ENCODE assay signal across 27 mouse cellular contexts in genomic region chr16:21779149-21779548, GRCm38 (mm10). TPM values are rescaled to one million over a fixed set of nuclear protein-coding genes. Genes with fewer than 3 reads are reported as not detected.
A peak's percentile ranks its signal among the peaks of the same experiment; 100 is the strongest.
DNase-seq lines count a peak whose midpoint lies in the region; ATAC-seq and TF ChIP-seq lines count a peak whose summit lies in the region.
"Had no signal": no experiment of that assay in that cellular context is flagged by ENCODE, and none has a peak within 500 bp of the region (broad histone marks: within the 10 kb centered on the region; RNA-seq: fewer than 3 reads in every experiment).

No protein-coding gene starts in this region.

- TF ChIP-seq EP300 in heart, adult 2 months (IDR thresholded peaks at IDR 0.05; ENCODE audit: insufficient read depth, low read depth, low read length): no peak
- TF ChIP-seq EP300 in liver, postnatal 0 days (IDR thresholded peaks at IDR 0.05; ENCODE audit: low read depth): no peak

- WGBS in heart, adult 2 months: 56% methylated on average over 4 of the region's 4 CpGs
- WGBS in liver, postnatal 0 days (ENCODE audit: insufficient replicate concordance): 72% methylated on average over 4 of the region's 4 CpGs
- 74% methylated on average over 4 of the region's 4 CpGs for WGBS in stomach, embryonic 16.5 days

- H3K4me1 ChIP-seq in heart, adult 2 months (ENCODE audit: control insufficient read depth, insufficient read depth, low read length): no peaks in the 10 kb centered on the region
- peaks cover 8% of the 10 kb centered on the region; the same call in 1 of the 2 replicates for H3K4me1 ChIP-seq in liver, postnatal 0 days (ENCODE audit: insufficient read depth)
- peaks cover 19% of the 10 kb centered on the region for H3K4me1 ChIP-seq in brown adipose tissue, adult 24 weeks (ENCODE audit: control insufficient read depth, insufficient read depth, insufficient read length, low read length)
- H3K4me1 ChIP-seq in stomach, embryonic 16.5 days (ENCODE audit: control insufficient read depth, insufficient read depth, low read length): no peaks in the 10 kb centered on the region
- H3K4me1 ChIP-seq: forebrain, embryonic 12.5 days; hindbrain, embryonic 10.5 days; hindbrain, embryonic 15.5 days; limb, embryonic 13.5 days; lung, embryonic 15.5 days; midbrain, embryonic 12.5 days; neural tube, embryonic 13.5 days had no signal

- H3K79me2 ChIP-seq in heart, adult 2 months (replicated peaks; ENCODE audit: control insufficient read depth, insufficient read depth, low read length): no peaks in the 10 kb centered on the region

- TF ChIP-seq CTCF in heart, adult 2 months (IDR thresholded peaks at IDR 0.05): no peak
- TF ChIP-seq CTCF in liver, postnatal 0 days (IDR thresholded peaks at IDR 0.05; ENCODE audit: low read depth): no peak

- no peak for TF ChIP-seq POLR2A in heart, adult 2 months (IDR thresholded peaks at IDR 0.05; ENCODE audit: insufficient read depth, low read depth, low read length)

- no peaks in the 10 kb centered on the region for H3K9me3 ChIP-seq in liver, postnatal 0 days (ENCODE audit: low read length)
- H3K9me3 ChIP-seq in stomach, embryonic 16.5 days (replicated peaks; ENCODE audit: control insufficient read depth, low read length): no peaks in the 10 kb centered on the region
- H3K9me3 ChIP-seq: forebrain, embryonic 12.5 days; hindbrain, embryonic 10.5 days; hindbrain, embryonic 15.5 days; limb, embryonic 13.5 days; lung, embryonic 15.5 days; midbrain, embryonic 12.5 days; neural tube, embryonic 13.5 days had no signal

- intact Hi-C loops in heart, adult 2 months (cut with DNase I): loop anchor here (10.0 kb wide), 1 partner anchor 346 kb away; no protein-coding TSS in a partner anchor
- intact Hi-C loops in left cerebral cortex, postnatal 4 days (cut with DNase I): no loop called here

- no peaks in the 10 kb centered on the region for H3K27me3 ChIP-seq in heart, adult 2 months (ENCODE audit: control insufficient read depth, insufficient read depth, low read length)
- H3K27me3 ChIP-seq in liver, postnatal 0 days (ENCODE audit: insufficient read depth, low read length): no peaks in the 10 kb centered on the region
- H3K27me3 ChIP-seq in stomach, embryonic 16.5 days (ENCODE audit: control insufficient read depth, insufficient read depth, low read length): no peaks in the 10 kb centered on the region
- H3K27me3 ChIP-seq: forebrain, embryonic 12.5 days; hindbrain, embryonic 15.5 days; limb, embryonic 13.5 days; lung, embryonic 15.5 days; midbrain, embryonic 12.5 days; neural tube, embryonic 13.5 days had no signal

- peak overlapping the region; percentile 54 for H3K27ac ChIP-seq in heart, adult 2 months
- no peak overlapping the region for H3K27ac ChIP-seq in liver, postnatal 0 days (ENCODE audit: low read depth)
- peak overlapping the region; percentile 63 for H3K27ac ChIP-seq in brown adipose tissue, adult 24 weeks (replicated peaks; ENCODE audit: low read depth, low read length)
- no peak overlapping the region for H3K27ac ChIP-seq in stomach, embryonic 16.5 days (ENCODE audit: low read length)
- H3K27ac ChIP-seq: forebrain, embryonic 12.5 days; hindbrain, embryonic 15.5 days; left cerebral cortex, adult 2 months; limb, embryonic 13.5 days; liver, embryonic 14.5 days; lung, embryonic 15.5 days; midbrain, embryonic 12.5 days; neural tube, embryonic 13.5 days had no signal

- H3K36me3 ChIP-seq in heart, adult 2 months (ENCODE audit: control insufficient read depth, insufficient read depth, low read length): no peaks in the 10 kb centered on the region
- peaks cover 15% of the 10 kb centered on the region for H3K36me3 ChIP-seq in liver, postnatal 0 days (replicated peaks; ENCODE audit: insufficient read depth, low read length)
- no peaks in the 10 kb centered on the region for H3K36me3 ChIP-seq in stomach, embryonic 16.5 days (ENCODE audit: control insufficient read depth, insufficient read depth, low read length)
- H3K36me3 ChIP-seq: forebrain, embryonic 12.5 days; hindbrain, embryonic 10.5 days; hindbrain, embryonic 15.5 days; limb, embryonic 13.5 days; lung, embryonic 15.5 days; midbrain, embryonic 12.5 days; neural tube, embryonic 13.5 days had no signal

- no peak overlapping the region for H3K9ac ChIP-seq in heart, adult 2 months (ENCODE audit: low read depth, low read length)
- H3K9ac ChIP-seq in liver, postnatal 0 days (replicated peaks): no peak overlapping the region
- no peak overlapping the region for H3K9ac ChIP-seq in stomach, embryonic 16.5 days (ENCODE audit: low read length)
- H3K9ac ChIP-seq: forebrain, embryonic 12.5 days; forebrain, postnatal 0 days; hindbrain, embryonic 15.5 days; lung, embryonic 15.5 days; midbrain, embryonic 12.5 days had no signal

- H3K4me2 ChIP-seq in liver, postnatal 0 days (ENCODE audit: low read depth, low read length): no peak overlapping the region
- peak overlapping the region; percentile 14; the same call in 1 of the 2 replicates for H3K4me2 ChIP-seq in stomach, embryonic 16.5 days (ENCODE audit: low read depth, low read length)

- DNase-seq in heart, adult 2 months: no peak
- no peak for DNase-seq in heart, adult 9 months (ENCODE audit: low spot score in 2 of 2)
- DNase-seq in liver, postnatal 0 days: no peak
- no peak for DNase-seq in liver
- DNase-seq in left cerebral cortex, postnatal 4 days: no peak
- DNase-seq in left cerebral cortex, adult 18-20 months (ENCODE audit: low spot score in 2 of 2): no peak
- DNase-seq: cerebellum, adult 11-12 months; cerebellum, postnatal 10 days; forebrain, postnatal 0 days; gastrocnemius, postnatal 14 days; heart, postnatal 14 days; kidney, adult 8-10 months; kidney, postnatal 14 days; right cerebral cortex, postnatal 4 days; thymus, postnatal 25 days had no signal

- no peak for ATAC-seq in liver, postnatal 0 days
- ATAC-seq in stomach, embryonic 16.5 days (ENCODE audit: insufficient read depth, low FRiP score): no peak
- ATAC-seq: forebrain, postnatal 0 days; inflammation-experienced regulatory T-cells, adult 6 months had no signal

- no peak overlapping the region for H3K4me3 ChIP-seq in heart, adult 2 months
- H3K4me3 ChIP-seq in liver, postnatal 0 days (ENCODE audit: low read depth, low read length): 0 out of 2 replicates have a peak overlapping the region, but pooled peaks have one; percentile 13
- no peak overlapping the region for H3K4me3 ChIP-seq in brown adipose tissue, adult 24 weeks (ENCODE audit: insufficient read depth, low read depth, low read length)
- H3K4me3 ChIP-seq in stomach, embryonic 16.5 days (replicated peaks; ENCODE audit: low read length): no peak overlapping the region
- H3K4me3 ChIP-seq: left cerebral cortex, adult 2 months had no signal

RNA-seq across cellular contexts. Expression of gene Ehhadh, which starts 8.5 kb away (rescaled TPM):
- 10 to 100 TPM; 13.6 to 16.9 TPM for total RNA-seq in heart, adult 2 months (2021)
- polyA plus RNA-seq in heart, adult 2 months (2012; rRNA removed): 6.6 and 10.7 TPM in 2 replicates
- 176 and 215 TPM in 2 replicates for polyA plus RNA-seq in liver, postnatal 0 days (2015; fragmentation: Nextera tagmentation; extraction: Ambion mirVana)
- polyA plus RNA-seq in brown adipose tissue, adult 24 weeks (2012; ENCODE audit: insufficient read depth, insufficient read length, missing spikeins): 21.1 and 47.5 TPM in 2 replicates
- 5.7 and 6.4 TPM in 2 replicates for polyA plus RNA-seq in stomach, embryonic 16.5 days (2015; fragmentation: Nextera tagmentation; extraction: Ambion mirVana)
- 1 to 10 TPM; 1.1 to 1.5 TPM for total RNA-seq in left cerebral cortex, postnatal 4 days (2021)
- total RNA-seq in left cerebral cortex, adult 18-20 months (2021): 1 to 10 TPM; 1.3 to 2.4 TPM

RNA-seq across cellular contexts. Expression of gene Map3k13, which starts 15.0 kb away (rescaled TPM):
- total RNA-seq in heart, adult 2 months (2021): under 1 TPM; 0.96 to 0.97 TPM
- 0.62 and 1.1 TPM in 2 replicates for polyA plus RNA-seq in heart, adult 2 months (2012; rRNA removed)
- 0.97 and 1.2 TPM in 2 replicates for polyA plus RNA-seq in liver, postnatal 0 days (2015; fragmentation: Nextera tagmentation; extraction: Ambion mirVana)
- 0.50 and 0.55 TPM in 2 replicates for polyA plus RNA-seq in brown adipose tissue, adult 24 weeks (2012; ENCODE audit: insufficient read depth, insufficient read length, missing spikeins)
- 1.2 and 1.3 TPM in 2 replicates for polyA plus RNA-seq in stomach, embryonic 16.5 days (2015; fragmentation: Nextera tagmentation; extraction: Ambion mirVana)
- 10 to 100 TPM; 12.0 to 13.9 TPM for total RNA-seq in left cerebral cortex, postnatal 4 days (2021)
- total RNA-seq in left cerebral cortex, adult 18-20 months (2021): 10 to 100 TPM; 17.0 to 17.6 TPM

Comparison
In these comparisons a context has a peak if more than half of its experiments do, and no peak if none do; other contexts are left out.
1. H3K27ac ChIP-seq: peak in heart, adult 2 months (single experiment) and brown adipose tissue, adult 24 weeks (single experiment); none in liver, postnatal 0 days (single experiment) and stomach, embryonic 16.5 days (single experiment).